ENCODE assay signal across 8 mouse cellular contexts in the genomic region with DNA sequence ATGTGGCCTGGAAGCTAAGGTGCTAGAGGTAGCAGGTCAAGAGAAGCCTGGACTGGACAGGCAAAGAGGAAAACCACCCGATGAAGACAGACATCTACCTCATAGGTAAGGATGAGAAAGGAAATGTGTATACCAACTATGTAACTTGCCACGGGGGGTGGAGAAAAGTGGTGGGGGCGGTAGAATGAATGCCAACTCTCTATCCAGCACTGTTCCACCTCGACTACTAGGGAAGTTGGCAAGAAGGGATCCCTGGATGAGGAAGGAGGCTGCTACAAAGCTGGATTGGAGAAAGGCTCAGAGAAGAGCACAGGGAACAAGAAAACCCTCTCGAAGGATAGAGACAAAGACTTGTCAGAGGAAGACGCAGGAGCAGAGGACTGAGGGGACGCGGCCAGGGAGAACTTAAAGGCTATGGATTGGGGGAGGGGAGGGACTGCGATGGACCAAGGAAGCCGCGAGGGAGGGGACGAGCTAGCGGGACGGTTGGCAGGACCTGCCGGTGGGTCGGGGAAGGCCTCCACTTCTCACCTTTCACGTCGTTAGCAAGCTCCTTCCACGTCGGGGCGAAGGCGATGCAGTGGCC. TPM values are rescaled to one million over a fixed set of nuclear protein-coding genes. Genes with fewer than 3 reads are reported as not detected.
A peak's percentile ranks its signal among the peaks of the same experiment; 100 is the strongest.
DNase-seq lines count a peak whose midpoint lies in the region; ATAC-seq and TF ChIP-seq lines count a peak whose summit lies in the region.

No protein-coding gene starts in this region.

- WGBS in lung, embryonic 14.5 days: 3% methylated on average over 22 of the region's 22 CpGs
- 4% methylated on average over 22 of the region's 22 CpGs for WGBS in embryonic facial prominence, embryonic 15.5 days
- WGBS in limb, embryonic 12.5 days: 5% methylated on average over 21 of the region's 22 CpGs
- 3% methylated on average over 22 of the region's 22 CpGs for WGBS in neural tube, embryonic 14.5 days

- peak; percentile 17; the same call in 1 of the 2 replicates for ATAC-seq in lung, embryonic 14.5 days (ENCODE audit: insufficient read depth)
- ATAC-seq in embryonic facial prominence, embryonic 15.5 days (ENCODE audit: insufficient number of reproducible peaks, low FRiP score, low TSS enrichment, low read depth): peak; percentile 7; the same call in 1 of the 2 replicates
- ATAC-seq in limb, embryonic 12.5 days (ENCODE audit: insufficient number of reproducible peaks, insufficient read depth, low FRiP score, low TSS enrichment, low read depth): no peak
- ATAC-seq in neural tube, embryonic 14.5 days (ENCODE audit: low read depth): peak; percentile 57; the same call in 1 of the 2 replicates

- peak overlapping the region; percentile 79 for H3K4me3 ChIP-seq in lung, embryonic 14.5 days (ENCODE audit: low read depth, low read length)
- peak overlapping the region; percentile 72 for H3K4me3 ChIP-seq in embryonic facial prominence, embryonic 15.5 days (replicated peaks)
- H3K4me3 ChIP-seq in limb, embryonic 12.5 days (replicated peaks): peak overlapping the region; percentile 74
- peak overlapping the region; percentile 82 for H3K4me3 ChIP-seq in neural tube, embryonic 14.5 days (ENCODE audit: low read depth, low read length)

- H3K36me3 ChIP-seq in lung, embryonic 14.5 days (ENCODE audit: insufficient read depth): no peaks in the 10 kb centered on the region
- H3K36me3 ChIP-seq in embryonic facial prominence, embryonic 15.5 days: no peaks in the 10 kb centered on the region
- no peaks in the 10 kb centered on the region for H3K36me3 ChIP-seq in limb, embryonic 12.5 days
- no peaks in the 10 kb centered on the region for H3K36me3 ChIP-seq in neural tube, embryonic 14.5 days (ENCODE audit: control insufficient read depth, insufficient read depth, low read length)

- TF ChIP-seq CTCF in lung, embryonic 14.5 days (IDR thresholded peaks at IDR 0.05; ENCODE audit: low read depth): no peak

- H3K9me3 ChIP-seq in lung, embryonic 14.5 days (ENCODE audit: low read depth, low read length): no peaks in the 10 kb centered on the region
- H3K9me3 ChIP-seq in embryonic facial prominence, embryonic 15.5 days (replicated peaks): no peaks in the 10 kb centered on the region
- H3K9me3 ChIP-seq in limb, embryonic 12.5 days: no peaks in the 10 kb centered on the region
- no peaks in the 10 kb centered on the region for H3K9me3 ChIP-seq in neural tube, embryonic 14.5 days (ENCODE audit: control insufficient read depth, low read length)

- H3K27ac ChIP-seq in lung, embryonic 14.5 days (ENCODE audit: low read depth): peak overlapping the region; percentile 66
- peak overlapping the region; percentile 76 for H3K27ac ChIP-seq in embryonic facial prominence, embryonic 15.5 days (replicated peaks)
- peak overlapping the region; percentile 76; the same call in 1 of the 2 replicates for H3K27ac ChIP-seq in limb, embryonic 12.5 days
- peak overlapping the region; percentile 53 for H3K27ac ChIP-seq in neural tube, embryonic 14.5 days (ENCODE audit: low read depth, low read length)

- no peaks in the 10 kb centered on the region for H3K27me3 ChIP-seq in lung, embryonic 14.5 days (ENCODE audit: insufficient read depth, low read length)
- no peaks in the 10 kb centered on the region for H3K27me3 ChIP-seq in embryonic facial prominence, embryonic 15.5 days
- no peaks in the 10 kb centered on the region for H3K27me3 ChIP-seq in limb, embryonic 12.5 days
- peaks cover 2% of the 10 kb centered on the region; the same call in 1 of the 2 replicates for H3K27me3 ChIP-seq in neural tube, embryonic 14.5 days (ENCODE audit: control insufficient read depth, insufficient read depth, low read length)

- H3K4me1 ChIP-seq in lung, embryonic 14.5 days (ENCODE audit: insufficient read depth): peaks cover 17% of the 10 kb centered on the region
- H3K4me1 ChIP-seq in embryonic facial prominence, embryonic 15.5 days: peaks cover 25% of the 10 kb centered on the region
- peaks cover 25% of the 10 kb centered on the region for H3K4me1 ChIP-seq in limb, embryonic 12.5 days (replicated peaks)
- H3K4me1 ChIP-seq in neural tube, embryonic 14.5 days (ENCODE audit: control insufficient read depth, insufficient read depth, low read length): 0 out of 2 replicates have a peak, but pooled peaks cover 3% of the 10 kb centered on the region

- H3K9ac ChIP-seq in lung, embryonic 14.5 days: peak overlapping the region; percentile 64
- peak overlapping the region; percentile 58 for H3K9ac ChIP-seq in embryonic facial prominence, embryonic 15.5 days
- H3K9ac ChIP-seq in limb, embryonic 12.5 days (replicated peaks): peak overlapping the region; percentile 73
- peak overlapping the region; percentile 68 for H3K9ac ChIP-seq in neural tube, embryonic 14.5 days (replicated peaks; ENCODE audit: low read depth, low read length)

- DNase-seq in lung, embryonic 14.5 days: no peak
- no peak for DNase-seq in lung, postnatal 25 days (ENCODE audit: low spot score)
- DNase-seq in layer of hippocampus, adult 9-11 months: no peak
- no peak for DNase-seq in adrenal gland, postnatal 25 days
- no peak for DNase-seq in lung, postnatal 36 days

- H3K4me2 ChIP-seq in lung, embryonic 14.5 days: peak overlapping the region; percentile 84
- H3K4me2 ChIP-seq in embryonic facial prominence, embryonic 15.5 days (replicated peaks): peak overlapping the region; percentile 77
- peak overlapping the region; percentile 68 for H3K4me2 ChIP-seq in limb, embryonic 12.5 days
- peak overlapping the region; percentile 69 for H3K4me2 ChIP-seq in neural tube, embryonic 14.5 days (ENCODE audit: low read depth, low read length)

RNA-seq across cellular contexts. Expression of a gene that starts 0.6 kb away (rescaled TPM):
- polyA plus RNA-seq in lung, embryonic 14.5 days (2014; fragmentation: Nextera tagmentation; extraction: Ambion mirVana): 18.2 and 19.7 TPM in 2 replicates
- 41.4 and 42.2 TPM in 2 replicates for polyA plus RNA-seq in embryonic facial prominence, embryonic 15.5 days (2015; fragmentation: Nextera tagmentation; extraction: Ambion mirVana)
- 23.5 and 26.3 TPM in 2 replicates for polyA plus RNA-seq in limb, embryonic 12.5 days (2016; fragmentation: Nextera tagmentation; extraction: Ambion mirVana)
- polyA plus RNA-seq in neural tube, embryonic 14.5 days (2014; fragmentation: Nextera tagmentation; extraction: Ambion mirVana): 9.9 and 10.4 TPM in 2 replicates
- 48.4 and 48.8 TPM in 2 replicates for total RNA-seq in adrenal gland, postnatal 25 days (2021)
